Mouse (Mus musculus): ENCODE results near the gene Tmppe. TPM values are rescaled to one million over a fixed set of nuclear protein-coding genes. Genes with fewer than 3 reads are reported as not detected.

Tmppe gene
- polyA plus RNA-seq, 1 experiment from 2014 or later = 5.5 TPM

DNA sequence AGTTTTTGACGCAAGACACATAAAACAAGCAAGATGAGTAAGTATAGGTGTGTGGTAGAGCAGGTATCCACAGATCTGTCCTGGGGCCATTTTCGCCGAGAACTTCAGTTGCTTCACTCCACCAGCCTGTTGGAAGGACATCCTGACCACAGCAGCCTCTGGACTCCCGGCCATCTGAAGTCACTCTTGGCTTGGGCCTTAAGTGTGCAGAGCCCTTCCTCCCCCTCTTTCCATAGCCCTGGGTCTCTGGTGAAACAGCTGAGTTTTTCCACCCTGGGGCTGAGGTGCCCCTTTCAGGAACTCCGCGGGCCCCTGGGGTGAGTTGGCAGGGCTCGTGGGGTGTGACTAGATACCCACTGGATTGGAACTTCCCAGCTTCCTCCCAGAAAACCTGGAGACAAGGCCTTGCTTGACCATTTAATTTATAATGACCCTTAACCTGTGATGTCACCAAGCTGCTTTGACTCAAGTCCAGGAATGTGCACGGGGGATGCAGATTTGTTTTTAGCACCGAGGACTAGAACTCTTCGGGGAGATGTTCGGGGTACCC lies 9.5 kb downstream of the Tmppe start:
- no peak for DNase-seq (ENCODE audit: low spot score)
- H3K9me3 ChIP-seq (ENCODE audit: low read length) = no peaks in the 10 kb centered on the region
- no peaks in the 10 kb centered on the region for H3K4me1 ChIP-seq (ENCODE audit: insufficient read depth, low read depth, low read length)
- H3K4me3 ChIP-seq (ENCODE audit: low read depth, low read length) = no peak overlapping the region
- TF ChIP-seq CTCF (IDR thresholded peaks at IDR 0.05) = no peak
- TF ChIP-seq EP300 (IDR thresholded peaks at IDR 0.05) = no peak
- peaks cover 11% of the 10 kb centered on the region; the same call in 1 of the 2 replicates for H3K36me3 ChIP-seq (ENCODE audit: insufficient read depth, low read length)
- 91% methylated on average over 11 of the region's 11 CpGs for WGBS
- no peak for ATAC-seq
- no peaks in the 10 kb centered on the region for H3K27me3 ChIP-seq (replicated peaks; ENCODE audit: insufficient read depth, low read length)
- H3K27ac ChIP-seq (ENCODE audit: low read length) = no peak overlapping the region
- no peak overlapping the region for H3K4me2 ChIP-seq (replicated peaks; ENCODE audit: low read depth, low read length)
- H3K9ac ChIP-seq (replicated peaks; ENCODE audit: low read depth) = no peak overlapping the region

DNA sequence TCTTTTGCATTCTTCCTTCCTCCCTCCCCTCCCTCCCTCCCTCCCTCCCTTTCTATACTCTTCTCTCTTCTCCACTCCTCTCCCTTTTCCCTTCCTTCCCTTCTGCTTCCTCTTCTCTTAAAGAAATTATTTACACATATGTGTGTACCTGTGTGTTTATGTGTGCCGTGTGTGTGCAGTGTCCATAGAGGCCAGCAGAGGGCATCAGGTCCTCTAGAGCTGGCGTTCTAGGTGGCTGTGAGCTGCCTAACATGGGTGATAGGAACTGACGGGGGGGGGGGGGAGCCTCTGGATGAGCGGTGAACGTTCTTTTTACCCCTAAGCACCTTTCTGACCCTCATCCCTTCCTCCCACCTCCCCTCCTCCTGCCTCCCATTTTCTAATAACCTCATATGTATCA lies 10.4 kb downstream of the Tmppe start:
- no peak for TF ChIP-seq EP300 (IDR thresholded peaks at IDR 0.05)
- TF ChIP-seq CTCF (IDR thresholded peaks at IDR 0.05) = no peak

DNA sequence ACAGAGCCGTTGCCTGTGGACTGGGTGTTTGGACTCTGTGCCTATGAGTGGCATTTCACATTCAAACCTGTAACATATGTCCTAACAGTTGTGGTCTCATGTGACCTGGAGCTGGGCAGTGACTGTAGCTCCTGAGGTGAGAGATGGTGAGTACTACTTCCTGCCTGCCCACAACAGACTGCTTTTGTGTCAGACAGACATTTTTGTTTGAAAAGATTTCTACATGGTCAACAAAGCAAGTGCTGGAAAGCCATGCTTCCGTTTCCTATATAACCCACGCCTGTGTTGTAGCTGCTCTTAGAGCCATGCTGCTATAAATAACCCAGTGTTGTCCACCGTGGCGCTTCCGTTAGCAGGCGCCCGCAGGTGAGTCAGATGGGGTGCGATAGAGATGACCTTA lies 11.5 kb downstream of the Tmppe start:
- Histone ChIP-seq H3K9ac (replicated peaks; ENCODE audit: low read depth) (no peak overlapping the region), H3K4me2 (replicated peaks; ENCODE audit: low read depth, low read length) (no peak overlapping the region), H3K36me3 (ENCODE audit: insufficient read depth, low read length) (0 out of 2 replicates have a peak, but pooled peaks cover 10% of the 10 kb centered on the region)

More for the DNA sequence above, 10.4 kb downstream of the Tmppe start:
- H3K4me2 ChIP-seq (replicated peaks; ENCODE audit: low read depth, low read length) = no peak overlapping the region
- 0 out of 2 replicates have a peak, but pooled peaks cover 10% of the 10 kb centered on the region for H3K36me3 ChIP-seq (ENCODE audit: insufficient read depth, low read length)
- H3K27me3 ChIP-seq (replicated peaks; ENCODE audit: insufficient read depth, low read length) = no peaks in the 10 kb centered on the region
- DNase-seq (ENCODE audit: low spot score) (no peak), ATAC-seq (no peak)
- H3K4me1 ChIP-seq (ENCODE audit: insufficient read depth, low read depth, low read length) = no peaks in the 10 kb centered on the region
- H3K9me3 ChIP-seq (ENCODE audit: low read length) = no peaks in the 10 kb centered on the region
- no peak overlapping the region for H3K27ac ChIP-seq (ENCODE audit: low read length)
- H3K4me3 ChIP-seq (ENCODE audit: low read depth, low read length) = no peak overlapping the region
- H3K9ac ChIP-seq (replicated peaks; ENCODE audit: low read depth) = no peak overlapping the region
- 93% methylated on average over 5 of the region's 5 CpGs for WGBS

DNA sequence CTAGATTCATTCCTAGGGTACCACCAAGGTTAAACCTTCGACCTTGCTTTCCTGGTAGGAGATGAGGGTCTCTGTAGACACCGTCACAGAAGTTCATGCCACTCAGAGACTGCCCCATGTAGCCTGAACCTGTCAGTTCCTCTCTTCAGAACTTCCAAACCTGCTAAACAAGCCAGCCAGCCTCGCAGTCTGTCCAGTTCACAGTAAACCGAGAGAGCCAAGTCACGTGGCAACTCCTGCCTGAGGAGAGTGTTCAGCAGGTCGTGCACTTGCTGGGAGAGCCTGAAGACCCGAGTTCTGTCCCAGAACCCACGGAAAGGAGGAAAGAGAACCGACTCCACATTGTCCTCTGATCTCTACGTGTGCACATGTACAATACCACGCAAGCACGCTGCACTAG lies 13.0 kb downstream of the Tmppe start:
- no peak for ATAC-seq
- TF ChIP-seq EP300 (IDR thresholded peaks at IDR 0.05) = no peak
- no peak for TF ChIP-seq CTCF (IDR thresholded peaks at IDR 0.05)
- 74% methylated on average over 12 of the region's 12 CpGs for WGBS
- no peak for DNase-seq (ENCODE audit: low spot score)
- Histone ChIP-seq H3K36me3 (ENCODE audit: insufficient read depth, low read length) (0 out of 2 replicates have a peak, but pooled peaks cover 10% of the 10 kb centered on the region), H3K4me2 (replicated peaks; ENCODE audit: low read depth, low read length) (no peak overlapping the region), H3K9ac (replicated peaks; ENCODE audit: low read depth) (no peak overlapping the region), H3K9me3 (ENCODE audit: low read length) (no peaks in the 10 kb centered on the region), H3K4me3 (ENCODE audit: low read depth, low read length) (no peak overlapping the region), H3K4me1 (ENCODE audit: insufficient read depth, low read depth, low read length) (no peaks in the 10 kb centered on the region), H3K27me3 (replicated peaks; ENCODE audit: insufficient read depth, low read length) (no peaks in the 10 kb centered on the region), H3K27ac (ENCODE audit: low read length) (no peak overlapping the region)

More for the DNA sequence above, 11.5 kb downstream of the Tmppe start:
- no peak for ATAC-seq
- no peak for TF ChIP-seq EP300 (IDR thresholded peaks at IDR 0.05)
- no peak for TF ChIP-seq CTCF (IDR thresholded peaks at IDR 0.05)
- Histone ChIP-seq H3K4me3 (ENCODE audit: low read depth, low read length) (no peak overlapping the region), H3K4me1 (ENCODE audit: insufficient read depth, low read depth, low read length) (no peaks in the 10 kb centered on the region), H3K27me3 (replicated peaks; ENCODE audit: insufficient read depth, low read length) (no peaks in the 10 kb centered on the region), H3K9me3 (ENCODE audit: low read length) (no peaks in the 10 kb centered on the region), H3K27ac (ENCODE audit: low read length) (no peak overlapping the region)
- DNase-seq (ENCODE audit: low spot score) = no peak
- WGBS = 73% methylated on average over 9 of the region's 9 CpGs

DNA sequence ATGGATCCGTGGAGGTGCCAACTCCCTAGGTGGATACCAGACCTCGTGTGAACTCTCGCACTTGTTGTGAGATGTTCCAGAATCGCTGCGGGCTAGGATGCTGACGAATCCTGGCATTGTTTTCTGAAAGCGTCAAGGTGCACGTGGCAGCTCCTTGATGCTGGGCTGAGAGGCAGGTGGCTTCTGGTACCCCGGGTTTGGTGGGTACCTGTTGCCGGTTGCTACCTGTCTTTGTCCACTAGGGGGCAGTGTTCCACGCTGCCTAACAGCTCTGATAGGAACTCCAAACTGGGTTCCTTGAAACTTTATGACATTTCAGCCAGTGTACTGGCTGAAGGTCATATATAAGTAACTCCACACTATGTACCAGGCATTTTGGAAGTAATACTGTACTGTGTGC lies 14.8 kb downstream of the Tmppe start:
- Histone ChIP-seq H3K27me3 (replicated peaks; ENCODE audit: insufficient read depth, low read length) (no peaks in the 10 kb centered on the region), H3K4me3 (ENCODE audit: low read depth, low read length) (no peak overlapping the region), H3K4me1 (ENCODE audit: insufficient read depth, low read depth, low read length) (no peaks in the 10 kb centered on the region), H3K36me3 (ENCODE audit: insufficient read depth, low read length) (no peaks in the 10 kb centered on the region), H3K27ac (ENCODE audit: low read length) (no peak overlapping the region), H3K9ac (replicated peaks; ENCODE audit: low read depth) (no peak overlapping the region), H3K9me3 (ENCODE audit: low read length) (no peaks in the 10 kb centered on the region), H3K4me2 (replicated peaks; ENCODE audit: low read depth, low read length) (no peak overlapping the region)
- DNase-seq (ENCODE audit: low spot score) (peak; percentile 69), ATAC-seq (0 out of 2 replicates have a peak, but pooled peaks have one; percentile 8)
- peak; percentile 89 for TF ChIP-seq CTCF (IDR thresholded peaks at IDR 0.05)
- no peak for TF ChIP-seq EP300 (IDR thresholded peaks at IDR 0.05)
- WGBS = 21% methylated on average over 11 of the region's 11 CpGs

DNA sequence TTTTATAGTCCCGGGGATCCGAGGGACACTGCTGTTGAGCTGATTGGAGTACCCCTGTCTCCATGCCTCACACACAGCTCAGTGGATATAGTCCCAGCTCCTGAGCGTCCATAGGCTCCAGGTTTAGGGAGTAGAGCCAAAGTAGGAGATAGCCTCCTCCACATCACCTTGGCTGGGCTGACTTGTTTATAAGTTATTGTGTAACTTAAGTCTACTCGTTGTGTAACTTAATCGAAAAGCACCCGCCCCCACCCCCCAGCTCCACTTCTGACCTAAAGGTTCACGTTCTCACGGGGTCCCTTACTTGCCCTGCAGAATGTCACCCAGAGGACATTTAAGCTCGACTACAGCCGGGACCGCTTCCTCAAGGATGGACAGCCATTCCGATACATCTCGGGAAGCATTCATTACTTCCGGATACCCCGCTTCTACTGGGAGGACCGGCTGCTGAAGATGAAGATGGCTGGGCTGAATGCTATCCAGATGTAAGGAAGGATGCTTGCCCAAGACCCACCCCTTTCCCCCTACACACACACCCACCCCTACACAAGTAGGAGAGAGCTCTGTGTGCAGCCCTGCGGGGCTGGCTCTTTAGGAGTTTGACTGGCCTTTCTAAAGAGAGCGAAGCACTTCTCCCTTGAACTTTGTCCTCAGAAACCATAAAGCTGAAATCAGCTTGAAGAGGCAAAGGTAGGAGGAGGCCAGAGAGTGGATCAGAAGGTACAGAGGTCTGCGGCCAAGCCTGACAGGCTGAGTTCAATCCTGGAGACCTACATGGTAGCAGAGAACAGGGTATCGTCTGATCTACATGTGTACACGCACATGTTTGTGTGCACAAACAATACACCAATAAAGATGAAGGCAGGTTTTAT lies 16.0 kb downstream of the Tmppe start:
- Histone ChIP-seq H3K9ac (replicated peaks; ENCODE audit: low read depth) (no peak overlapping the region), H3K9me3 (ENCODE audit: low read length) (no peaks in the 10 kb centered on the region), H3K27ac (ENCODE audit: low read length) (no peak overlapping the region), H3K27me3 (replicated peaks; ENCODE audit: insufficient read depth, low read length) (no peaks in the 10 kb centered on the region), H3K4me2 (replicated peaks; ENCODE audit: low read depth, low read length) (no peak overlapping the region), H3K4me3 (ENCODE audit: low read depth, low read length) (no peak overlapping the region), H3K4me1 (ENCODE audit: insufficient read depth, low read depth, low read length) (no peaks in the 10 kb centered on the region), H3K36me3 (ENCODE audit: insufficient read depth, low read length) (no peaks in the 10 kb centered on the region)
- DNase-seq (ENCODE audit: low spot score) (no peak), ATAC-seq (no peak)
- TF ChIP-seq EP300 (IDR thresholded peaks at IDR 0.05) = no peak
- no peak for TF ChIP-seq CTCF (IDR thresholded peaks at IDR 0.05)
- 86% methylated on average over 21 of the region's 21 CpGs for WGBS

Data from lung, postnatal 0 days (tissue).